Mouse (Mus musculus) v-Abl transformed pro-B cells (cell line): ENCODE measurements at regions not wholly inside any gene's neighbourhood (a gene's known extent, or its start where the extent isn't known, plus 50 kb on each side); places are given as distances from the start of the nearest gene placed in this dataset.

Experiments
- in situ Hi-C, 2 experiments: fragments of 400-800 bp; cut with MboI; formaldehyde crosslinking; loops; one replicate each; pipeline ENCODE4 v1.15.1; 2025; ENCODE audit not compliant: unreplicated experiment in 2 of 2

DNA sequence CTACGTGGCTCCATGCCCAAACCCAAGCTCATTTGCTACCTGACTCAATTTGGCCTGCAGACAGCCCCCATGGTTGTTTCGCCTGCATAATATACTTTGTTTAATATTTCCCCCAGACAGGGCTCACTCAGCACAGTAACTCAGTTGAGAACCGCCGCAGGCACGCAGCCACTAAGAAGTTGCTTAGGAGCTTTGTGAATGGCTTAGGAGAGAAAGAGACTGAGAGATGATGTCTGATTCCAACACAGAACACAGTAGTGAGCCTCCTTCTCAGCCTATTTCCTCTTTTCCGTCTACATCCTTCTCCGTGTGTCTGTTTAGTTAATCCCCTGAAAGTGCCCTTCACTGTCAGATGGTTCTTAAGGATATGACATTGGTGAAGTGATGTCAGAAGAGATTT, 429.9 kb downstream of the Tmem182 start:
- in situ Hi-C loops: no loop called here

- in situ Hi-C loops: no loop called here
Measured at GRCm38 (mm10) chr1:41243000-41243399, 437.6 kb downstream of the Tmem182 start.

DNA sequence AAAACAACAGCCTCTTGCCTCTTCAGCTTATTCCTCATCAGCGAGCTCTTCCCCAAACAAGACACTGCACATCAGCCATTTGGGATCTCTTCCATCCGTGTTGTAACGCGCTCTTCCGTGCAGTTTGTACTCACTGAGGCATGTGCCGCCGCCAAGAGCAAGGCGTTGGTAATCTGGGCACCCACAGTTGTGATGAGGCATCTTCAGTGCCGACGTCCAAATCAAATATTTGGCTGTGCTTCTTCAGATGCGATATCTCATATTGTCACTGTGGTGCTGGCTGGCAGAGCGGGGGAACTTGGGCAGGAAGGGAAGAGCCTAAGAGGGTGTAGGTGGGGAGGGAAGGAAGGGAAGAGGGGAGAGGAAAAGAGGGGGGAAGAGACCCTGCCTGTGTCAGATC, 439.2 kb downstream of the Tmem182 start:
- in situ Hi-C loops: no loop called here

DNA sequence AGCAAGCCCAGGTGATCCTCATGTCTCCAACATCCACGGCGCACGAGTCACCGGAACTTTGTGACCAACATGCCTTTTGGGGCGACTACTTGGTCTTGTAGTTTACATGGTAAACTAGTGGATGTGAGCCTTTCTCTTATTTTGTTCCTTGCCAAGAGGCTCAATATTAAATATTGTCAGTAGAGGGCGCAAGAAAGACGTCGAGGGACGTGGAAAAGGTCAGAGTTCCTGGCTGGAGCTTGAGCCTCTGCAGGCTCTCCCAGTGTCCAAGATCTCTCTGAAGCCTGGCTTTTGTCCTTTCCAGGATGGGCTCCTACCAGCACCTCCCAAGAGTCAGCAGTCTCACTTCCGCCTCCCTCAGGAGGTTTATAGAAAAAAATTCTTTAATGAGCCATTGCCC, 458.8 kb downstream of the Tmem182 start:
- in situ Hi-C loops: loop anchor here (25.0 kb wide), 1 partner anchor 1523 kb away; no protein-coding TSS in a partner anchor

GRCm38 (mm10) chr1:41271111-41271730, 465.8 kb downstream of the Tmem182 start:
- in situ Hi-C loops: loop anchor here (25.0 kb wide), 1 partner anchor 1516 kb away; no protein-coding TSS in a partner anchor

DNA sequence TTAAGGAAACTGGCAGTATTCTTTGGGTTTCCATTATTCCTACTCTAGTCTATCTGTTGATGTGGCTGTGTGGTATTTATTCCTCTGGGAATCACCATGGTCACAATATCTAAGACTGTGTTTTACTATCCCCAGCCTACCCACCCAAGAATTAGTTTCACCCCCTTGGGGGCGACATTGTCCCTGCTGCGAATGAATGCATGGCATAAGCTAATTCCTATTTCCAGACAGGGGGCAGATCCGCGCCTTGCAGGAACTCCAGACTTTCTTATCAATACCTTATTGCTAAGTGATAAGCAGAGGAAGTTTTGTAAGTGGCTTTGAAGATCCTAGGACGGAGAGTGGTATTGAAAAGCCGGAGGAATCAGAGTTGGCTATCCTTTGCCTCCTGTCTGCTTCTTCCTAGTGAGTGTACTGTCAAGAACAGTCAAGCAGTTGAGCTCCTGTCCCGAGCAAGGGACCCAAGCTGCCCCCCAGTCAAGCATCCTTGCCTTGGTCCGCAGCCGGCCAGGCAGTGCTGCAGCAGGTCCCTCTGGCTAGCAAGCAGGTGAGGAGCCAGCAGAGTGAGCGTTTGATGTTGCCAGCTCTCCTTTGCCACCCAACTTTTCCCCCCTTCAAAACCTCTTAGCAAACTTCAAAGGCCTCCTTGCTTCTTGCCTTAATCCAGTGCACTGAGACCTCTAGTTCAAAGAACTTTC, 469.3 kb downstream of the Tmem182 start:
- in situ Hi-C loops: loop anchor here (25.0 kb wide), 1 partner anchor 1513 kb away; no protein-coding TSS in a partner anchor

- in situ Hi-C loops: no loop called here
Measured at GRCm38 (mm10) chr1:41275271-41275624, 469.8 kb downstream of the Tmem182 start.

- in situ Hi-C loops: no loop called here
Measured at GRCm38 (mm10) chr1:41275642-41276041, 470.2 kb downstream of the Tmem182 start.

GRCm38 (mm10) chr1:41276303-41276702, 470.9 kb downstream of the Tmem182 start:
- in situ Hi-C loops: no loop called here

GRCm38 (mm10) chr1:41285221-41285620, 479.8 kb downstream of the Tmem182 start:
- in situ Hi-C loops: no loop called here

DNA sequence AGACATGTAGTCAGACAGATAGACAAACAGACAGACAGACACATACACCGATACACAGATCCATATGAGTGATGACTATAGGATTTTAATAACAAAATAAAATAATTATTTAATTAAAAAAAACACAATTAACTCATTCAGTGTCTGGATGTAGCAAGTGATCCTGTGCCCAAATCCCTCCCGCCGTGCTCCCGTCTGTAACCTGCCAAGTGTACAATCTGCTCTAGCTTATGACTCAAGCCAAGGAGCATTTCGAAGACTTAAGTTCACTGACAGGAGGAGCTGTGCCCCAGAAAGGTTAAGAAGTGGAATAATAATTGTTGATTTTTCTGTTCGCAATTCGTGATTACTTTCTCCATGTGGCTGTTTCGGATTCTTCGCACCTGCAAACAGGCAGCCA, 480.8 kb downstream of the Tmem182 start:
- in situ Hi-C loops: no loop called here

GRCm38 (mm10) chr1:41326861-41327480, 521.6 kb downstream of the Tmem182 start:
- in situ Hi-C loops: no loop called here

- in situ Hi-C loops: no loop called here
Measured at GRCm38 (mm10) chr1:41349798-41350758, 544.7 kb downstream of the Tmem182 start.

DNA sequence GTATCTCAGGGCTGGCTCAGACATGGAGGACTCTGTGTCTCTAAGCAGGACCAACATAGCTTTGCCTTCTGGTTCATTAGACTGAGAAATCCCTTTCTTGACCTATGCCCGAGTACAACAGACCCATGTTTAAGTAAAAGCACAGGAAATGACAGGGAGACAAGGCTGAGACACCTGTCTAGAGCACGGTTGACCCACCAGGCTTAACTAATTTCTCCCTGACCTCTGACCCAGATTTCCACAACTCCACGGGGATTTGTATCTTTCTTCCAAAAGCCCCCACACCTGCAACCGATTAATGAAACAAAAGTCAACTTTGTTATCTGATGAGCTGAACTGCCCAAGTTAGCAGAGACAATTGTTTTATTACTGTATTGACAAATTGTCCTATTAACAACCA, 553.7 kb downstream of the Tmem182 start:
- in situ Hi-C loops: no loop called here

DNA sequence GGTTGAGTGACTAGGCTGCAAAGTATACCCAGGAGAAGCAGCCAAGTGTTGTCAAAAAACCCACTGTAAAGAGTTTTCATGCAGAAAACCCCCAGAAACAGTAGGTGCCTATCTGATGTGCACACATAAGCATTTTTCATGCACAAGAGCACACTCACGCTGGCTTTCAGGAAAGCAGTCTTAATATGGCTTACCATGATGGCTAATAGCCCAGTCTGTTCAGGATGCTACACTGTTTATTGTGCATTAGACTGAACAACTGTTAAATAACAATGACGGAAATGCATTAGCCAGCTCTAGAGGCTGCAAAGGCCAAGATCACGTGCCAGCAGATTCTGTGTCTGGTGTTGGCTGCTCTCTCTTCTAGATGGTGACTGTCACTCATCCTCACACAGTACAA, 556.1 kb downstream of the Tmem182 start:
- in situ Hi-C loops: no loop called here

- in situ Hi-C loops: no loop called here
Measured at GRCm38 (mm10) chr1:41380013-41380412, 574.6 kb downstream of the Tmem182 start.

DNA sequence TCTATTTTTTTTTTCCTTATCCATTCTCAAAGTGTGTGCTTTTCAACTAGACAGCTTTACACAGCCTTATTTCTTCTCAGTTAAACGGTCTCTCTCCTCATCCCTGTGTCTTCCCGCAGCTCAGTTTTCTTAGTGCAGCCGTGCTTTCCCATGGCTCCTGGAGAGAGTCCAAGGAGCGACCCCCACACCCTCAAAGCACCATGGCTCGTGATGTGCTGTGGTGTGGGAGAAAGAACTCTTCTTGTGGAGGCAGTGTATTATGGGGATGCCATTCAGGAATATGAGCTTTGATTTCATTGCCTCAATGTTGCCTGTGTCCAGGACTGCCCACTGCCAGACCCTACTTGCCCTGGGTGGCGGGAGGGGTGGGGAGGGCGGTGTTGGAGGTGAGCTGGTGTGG, 576.1 kb downstream of the Tmem182 start:
- in situ Hi-C loops: no loop called here

- in situ Hi-C loops: no loop called here
Measured at GRCm38 (mm10) chr1:41384731-41385130, 579.3 kb downstream of the Tmem182 start.

GRCm38 (mm10) chr1:41386435-41386834, 581.0 kb downstream of the Tmem182 start:
- in situ Hi-C loops: no loop called here

- in situ Hi-C loops: no loop called here
Measured at GRCm38 (mm10) chr1:41390102-41390884, 584.9 kb downstream of the Tmem182 start.
